Mouse (Mus musculus): ENCODE measurements around the gene Gm10715.
"Not testable (repeated sequence)": the region's sequence is repeated elsewhere in the genome, so short reads cannot be mapped to it uniquely, and the experiment has no call there.

Gene Gm10715

GRCm38 (mm10) chr9:3024912-3025467 is 11.7 kb upstream of the Gm10715 start, which contains the start of gene Gm10717:
Gm10717 (plus strand) TSS chr9:3025417.
- DNase-seq (ENCODE audit: low read depth, low spot score): not testable (repeated sequence)

GRCm38 (mm10) chr9:3025653-3026052 is 11.0 kb upstream of the Gm10715 start:
- DNase-seq (ENCODE audit: low read depth, low spot score): not testable (repeated sequence)

GRCm38 (mm10) chr9:3026136-3026535 is 10.5 kb upstream of the Gm10715 start:
- not testable (repeated sequence) for DNase-seq (ENCODE audit: low read depth, low spot score)

DNA sequence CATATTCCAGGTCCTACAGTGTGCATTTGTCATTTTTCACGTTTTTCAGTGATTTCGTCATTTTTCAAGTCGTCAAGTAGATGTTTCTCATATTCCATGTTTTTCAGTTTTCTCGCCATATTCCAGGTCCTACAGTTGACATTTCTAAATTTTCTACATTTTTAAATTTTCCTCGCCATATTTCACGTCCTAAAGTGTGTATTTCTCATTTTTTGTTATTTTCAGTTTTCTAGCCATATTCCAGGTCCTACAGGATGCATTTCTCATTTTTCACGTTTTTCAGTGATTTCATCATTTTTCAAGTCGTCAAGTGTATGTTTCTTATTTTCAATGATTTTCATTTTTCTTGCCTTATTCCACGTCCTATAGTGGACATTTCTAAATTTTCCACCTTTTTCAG is 9.9 kb upstream of the Gm10715 start:
- not testable (repeated sequence) for DNase-seq (ENCODE audit: low read depth, low spot score)

GRCm38 (mm10) chr9:3027200-3027599 is 9.5 kb upstream of the Gm10715 start:
- peak; percentile 50 for DNase-seq (ENCODE audit: low read depth, low spot score)

- DNase-seq (ENCODE audit: low read depth, low spot score): not testable (repeated sequence)
Measured at GRCm38 (mm10) chr9:3029276-3030000, 7.2 kb upstream of the Gm10715 start.

GRCm38 (mm10) chr9:3030677-3031318 is 5.9 kb upstream of the Gm10715 start:
- DNase-seq (ENCODE audit: low read depth, low spot score): peak; percentile 83

DNA sequence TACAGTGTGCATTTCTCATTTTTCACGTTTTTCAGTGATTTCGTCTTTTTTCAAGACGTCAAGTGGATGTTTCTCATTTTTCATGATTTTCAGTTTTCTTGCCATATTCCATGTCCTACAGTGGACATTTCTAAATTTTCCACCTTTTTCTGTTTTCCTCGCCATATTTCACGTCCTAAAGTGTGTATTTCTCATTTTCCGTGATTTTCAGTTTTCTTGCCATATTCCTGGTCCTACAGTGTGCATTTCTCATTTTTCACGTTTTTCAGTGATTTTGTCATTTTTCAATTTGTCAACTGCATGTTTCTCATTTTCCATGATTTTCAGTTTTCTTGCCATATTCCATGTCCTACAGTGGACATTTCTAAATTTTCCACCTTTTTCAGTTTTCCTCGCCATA is 2.4 kb upstream of the Gm10715 start, which contains the start of gene Gm17535:
TSS of gene Gm17535 (plus strand) at position 301 of the 400 bp plus-strand sequence.
- not testable (repeated sequence) for DNase-seq (ENCODE audit: low read depth, low spot score)

DNA sequence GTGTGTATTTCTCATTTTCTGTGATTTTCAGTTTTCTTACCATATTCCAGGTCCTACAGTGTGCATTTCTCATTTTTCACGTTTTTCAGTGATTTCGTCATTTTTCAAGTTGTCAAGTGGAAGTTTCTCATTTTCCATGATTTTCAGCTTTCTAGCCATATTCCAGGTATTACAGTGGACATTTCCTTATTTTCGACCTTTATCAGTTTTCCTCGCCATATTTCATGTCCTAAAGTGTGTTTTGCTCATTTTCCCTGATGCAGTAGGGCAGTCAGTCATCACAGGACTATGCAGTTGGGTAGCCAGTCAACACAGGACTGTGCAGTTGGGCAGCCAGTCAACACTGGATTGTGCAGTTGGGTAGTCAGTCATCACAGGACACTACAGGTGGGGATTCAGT is 1.5 kb downstream of the Gm10715 start:
- DNase-seq (ENCODE audit: low read depth, low spot score): peak; percentile 6
